Mouse (Mus musculus) lung, postnatal 0 days (tissue): ENCODE data around the gene Shq1.

Source experiments
- CTCF ChIP-seq: IDR thresholded peaks from 2 replicates; pipeline ENCODE4 v1.5.1; 2016; ENCODE audit warnings: antibody characterized with exemption, mild to moderate bottlenecking
- EP300 ChIP-seq: IDR thresholded peaks from 2 replicates; pipeline ENCODE4 v1.6.1; 2016; ENCODE audit warnings: antibody characterized with exemption, mild to moderate bottlenecking, control low read depth

- TF ChIP-seq CTCF (no peak), EP300 (no peak)
Observed at GRCm38 (mm10) chr6:100593857-100594256, 77.1 kb downstream of the Shq1 start.
